Mouse (Mus musculus): ENCODE data around the gene Stat3. TPM values are rescaled to one million over a fixed set of nuclear protein-coding genes. Genes with fewer than 3 reads are reported as not detected.

Gene Stat3
- total and polyA plus RNA-seq, 3 experiments = 35.9 to 69.2 (median 51.1) TPM

DNA sequence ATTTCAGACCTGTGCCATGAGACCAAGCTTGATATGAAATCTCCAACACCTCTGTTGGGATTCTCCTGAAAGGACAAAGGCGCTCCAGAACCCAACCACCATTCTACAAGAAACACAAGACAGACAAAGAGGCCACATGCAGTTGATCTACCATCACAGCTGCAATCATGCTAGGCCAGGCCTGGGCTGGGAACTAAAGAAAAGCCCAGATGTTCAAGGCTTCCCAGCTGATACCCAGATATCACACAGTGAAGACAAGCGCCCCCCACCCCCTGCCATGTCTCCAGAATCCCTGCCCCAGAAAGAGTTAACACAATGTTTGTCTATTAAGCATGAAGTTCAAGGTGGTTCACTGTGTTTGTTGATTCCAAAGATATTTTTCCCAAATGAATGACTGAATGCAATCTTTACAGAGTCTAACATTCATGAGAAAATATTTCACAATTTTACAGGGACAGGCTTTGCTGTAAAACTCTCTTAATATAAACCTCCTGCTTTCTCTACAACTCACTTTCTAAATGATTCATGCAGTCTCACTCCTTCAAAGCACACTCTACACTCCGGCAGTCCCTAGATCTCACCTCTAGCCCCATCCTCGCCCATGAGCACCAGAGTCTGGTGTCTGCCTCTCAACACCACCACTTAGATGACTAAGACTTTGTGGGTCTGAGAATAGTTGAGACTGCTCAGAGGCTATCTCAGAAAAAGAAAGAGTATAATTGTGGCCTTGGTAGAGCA is 18.3 kb downstream of the Stat3 start (continued):
- TF ChIP-seq JUND (conservative IDR thresholded peaks at IDR 0.05; ENCODE audit: low read depth, low read length) (peak; percentile 82), KAT2A (IDR thresholded peaks at IDR 0.05; ENCODE audit: insufficient replicate concordance, low read length) (no peak), JUN (IDR thresholded peaks at IDR 0.05; ENCODE audit: insufficient read depth, low read depth, low read length) (no peak; the same call in 1 of the 2 replicates), ETS1 (conservative IDR thresholded peaks at IDR 0.05; ENCODE audit: low read depth, low read length) (no peak), CHD1 (IDR thresholded peaks at IDR 0.05; ENCODE audit: low read depth, low read length) (no peak; the same call in 1 of the 2 replicates), BHLHE40 (IDR thresholded peaks at IDR 0.05; ENCODE audit: low read depth, low read length) (peak; percentile 50; the same call in 1 of the 2 replicates), PAX5 (IDR thresholded peaks at IDR 0.05; ENCODE audit: low read length) (no peak), E2F4 (IDR thresholded peaks at IDR 0.05; ENCODE audit: insufficient replicate concordance, low read depth, low read length) (no peak), ZMIZ1 (IDR thresholded peaks at IDR 0.05; ENCODE audit: low read depth, low read length) (no peak), POLR2A (IDR thresholded peaks at IDR 0.05; ENCODE audit: low read depth, low read length) (no peak), HCFC1 (IDR thresholded peaks at IDR 0.05; ENCODE audit: low read depth, low read length) (no peak), MXI1 (IDR thresholded peaks at IDR 0.05; ENCODE audit: low read depth, low read length) (no peak), UBTF (IDR thresholded peaks at IDR 0.05; ENCODE audit: low read depth, low read length) (no peak), USF1 (IDR thresholded peaks at IDR 0.05; ENCODE audit: low read depth, low read length) (no peak), SIN3A (IDR thresholded peaks at IDR 0.05; ENCODE audit: low read length) (no peak), TBP (conservative IDR thresholded peaks at IDR 0.05; ENCODE audit: low read depth, low read length) (no peak), GABPA (IDR thresholded peaks at IDR 0.05; ENCODE audit: insufficient replicate concordance, low read depth, low read length) (no peak), MAFK (IDR thresholded peaks at IDR 0.05; ENCODE audit: insufficient replicate concordance, low read length) (no peak), MEF2A (IDR thresholded peaks at IDR 0.05; ENCODE audit: borderline replicate concordance, low read depth, low read length) (no peak), MAX (IDR thresholded peaks at IDR 0.05; ENCODE audit: low read length) (peak; percentile 4; the same call in 1 of the 2 replicates)

- no peak for DNase-seq (ENCODE audit: extremely low read depth)
- Histone ChIP-seq H3K9me3 (replicated peaks; ENCODE audit: low read length) (peaks cover 6% of the 10 kb centered on the region), H3K27ac (ENCODE audit: insufficient read depth, low read depth) (no peak overlapping the region), H3K9ac (ENCODE audit: insufficient read depth, low read depth) (no peak overlapping the region), H3K27me3 (replicated peaks) (no peaks in the 10 kb centered on the region), H3K4me3 (replicated peaks in 1 of 3; ENCODE audit: low read depth in 2 of 3, low read length in 2 of 3, poor library complexity in 1 of 3) (no peak overlapping the region), H3K79me2 (replicated peaks; ENCODE audit: control insufficient read depth, extremely low read depth, insufficient read depth, poor library complexity, severe bottlenecking) (peaks cover 5% of the 10 kb centered on the region), H3K4me2 (ENCODE audit: insufficient read depth, low read depth, poor library complexity, severe bottlenecking) (no peak overlapping the region), H3K36me3 (replicated peaks in 1 of 2; ENCODE audit: control insufficient read depth in 1 of 2, insufficient read depth in 1 of 2, low read length in 1 of 2) (peaks cover 31 to 79% of the 10 kb centered on the region in 2 experiments), H3K4me1 (ENCODE audit: control insufficient read depth in 1 of 2, insufficient read depth in 2 of 2) (peaks cover 14 to 38% of the 10 kb centered on the region in 2 experiments)
- TF ChIP-seq POLR2AphosphoS2 (IDR thresholded peaks at IDR 0.05; ENCODE audit: low read depth, low read length) (no peak), PAX5 (IDR thresholded peaks at IDR 0.05; ENCODE audit: low read length) (no peak), ZNF384 (IDR thresholded peaks at IDR 0.05; ENCODE audit: low read depth, low read length) (peak; percentile 12; the same call in 1 of the 2 replicates)
- dilution Hi-C loops (cut with MboI; ENCODE audit: extremely low pct_ligation_motif_present, extremely low pct_unique_long_range_greater_than_20kb, low sequenced_read_pairs) (no loop called here), in situ Hi-C loops (cut with MboI; ENCODE audit: low pct_ligation_motif_present, low pct_unique_long_range_greater_than_20kb, low sequenced_read_pairs) (no loop called here)
Measured at GRCm38 (mm10) chr11:100918007-100918406, 21.3 kb downstream of the Stat3 start.

Data from CH12.LX (cell line).